Mouse (Mus musculus): ENCODE results near the gene Sgo2a. TPM values are rescaled to one million over a fixed set of nuclear protein-coding genes. Genes with fewer than 3 reads are reported as not detected.

Gene Sgo2a
- polyA plus RNA-seq, 2 experiments, result 6.6 to 9.5 TPM

- no peaks in the 10 kb centered on the region for H3K36me3 ChIP-seq (replicated peaks; ENCODE audit: control insufficient read depth, insufficient read depth, low read depth)
- no peak for ATAC-seq (ENCODE audit: insufficient read depth)
- no peaks in the 10 kb centered on the region for H3K27me3 ChIP-seq (ENCODE audit: control insufficient read depth, insufficient read depth, low read length)
- H3K9me3 ChIP-seq (ENCODE audit: control insufficient read depth, low read length), result no peaks in the 10 kb centered on the region
- H3K4me2 ChIP-seq (ENCODE audit: low read depth), result no peak overlapping the region
- H3K4me1 ChIP-seq (replicated peaks; ENCODE audit: control insufficient read depth in 2 of 2, insufficient read depth in 2 of 2, low read length in 1 of 2), result no peaks in the 10 kb centered on the region
- no peak for TF ChIP-seq EP300 (IDR thresholded peaks at IDR 0.05; ENCODE audit: low read depth)
- TF ChIP-seq CTCF (IDR thresholded peaks at IDR 0.05; ENCODE audit: low read depth), result no peak
- H3K4me3 ChIP-seq (ENCODE audit: insufficient read depth in 1 of 2, low read depth in 2 of 2, low read length in 2 of 2), result no peak overlapping the region
- no peak overlapping the region for H3K9ac ChIP-seq (replicated peaks)
- H3K27ac ChIP-seq, result no peak overlapping the region
- 55% methylated on average over 3 of the region's 3 CpGs for WGBS (ENCODE audit: insufficient replicate concordance)
- no peak for DNase-seq (ENCODE audit: low read depth in 3 of 3, low spot score in 3 of 3)
Observed at GRCm38 (mm10) chr1:58046721-58047290, 51.0 kb downstream of the Sgo2a start.

- Histone ChIP-seq H3K27ac (no peak overlapping the region), H3K4me1 (replicated peaks; ENCODE audit: control insufficient read depth in 2 of 2, insufficient read depth in 2 of 2, low read length in 1 of 2) (no peaks in the 10 kb centered on the region), H3K4me2 (ENCODE audit: low read depth) (no peak overlapping the region), H3K9ac (replicated peaks) (no peak overlapping the region), H3K9me3 (ENCODE audit: control insufficient read depth, low read length) (no peaks in the 10 kb centered on the region), H3K4me3 (ENCODE audit: insufficient read depth in 1 of 2, low read depth in 2 of 2, low read length in 2 of 2) (no peak overlapping the region), H3K36me3 (replicated peaks; ENCODE audit: control insufficient read depth, insufficient read depth, low read depth) (no peaks in the 10 kb centered on the region), H3K27me3 (ENCODE audit: control insufficient read depth, insufficient read depth, low read length) (no peaks in the 10 kb centered on the region)
- ATAC-seq (ENCODE audit: insufficient read depth) (no peak), DNase-seq (ENCODE audit: low read depth in 3 of 3, low spot score in 3 of 3) (no peak)
- 68% methylated on average over 5 of the region's 5 CpGs for WGBS (ENCODE audit: insufficient replicate concordance)
- no peak for TF ChIP-seq CTCF (IDR thresholded peaks at IDR 0.05; ENCODE audit: low read depth)
- no peak for TF ChIP-seq EP300 (IDR thresholded peaks at IDR 0.05; ENCODE audit: low read depth)
Observed at GRCm38 (mm10) chr1:58049126-58049525, 53.4 kb downstream of the Sgo2a start.

GRCm38 (mm10) chr1:58055598-58055997 is 59.8 kb downstream of the Sgo2a start:
- no peaks in the 10 kb centered on the region for H3K27me3 ChIP-seq (ENCODE audit: control insufficient read depth, insufficient read depth, low read length)
- ATAC-seq (ENCODE audit: insufficient read depth) (no peak), DNase-seq (ENCODE audit: low read depth in 3 of 3, low spot score in 3 of 3) (no peak)
- no peak overlapping the region for H3K9ac ChIP-seq (replicated peaks)
- TF ChIP-seq CTCF (IDR thresholded peaks at IDR 0.05; ENCODE audit: low read depth) (no peak), EP300 (IDR thresholded peaks at IDR 0.05; ENCODE audit: low read depth) (no peak)
- no peak overlapping the region for H3K4me2 ChIP-seq (ENCODE audit: low read depth)
- no peaks in the 10 kb centered on the region for H3K36me3 ChIP-seq (replicated peaks; ENCODE audit: control insufficient read depth, insufficient read depth, low read depth)
- WGBS (ENCODE audit: insufficient replicate concordance), result 76% methylated on average over 11 of the region's 11 CpGs
- H3K4me3 ChIP-seq (ENCODE audit: insufficient read depth in 1 of 2, low read depth in 2 of 2, low read length in 2 of 2), result no peak overlapping the region
- 0 out of 4 replicates have a peak, but pooled peaks cover 0 to 2% of the 10 kb centered on the region in 2 experiments for H3K4me1 ChIP-seq (replicated peaks; ENCODE audit: control insufficient read depth in 2 of 2, insufficient read depth in 2 of 2, low read length in 1 of 2)
- H3K9me3 ChIP-seq (ENCODE audit: control insufficient read depth, low read length), result no peaks in the 10 kb centered on the region
- no peak overlapping the region for H3K27ac ChIP-seq

DNA sequence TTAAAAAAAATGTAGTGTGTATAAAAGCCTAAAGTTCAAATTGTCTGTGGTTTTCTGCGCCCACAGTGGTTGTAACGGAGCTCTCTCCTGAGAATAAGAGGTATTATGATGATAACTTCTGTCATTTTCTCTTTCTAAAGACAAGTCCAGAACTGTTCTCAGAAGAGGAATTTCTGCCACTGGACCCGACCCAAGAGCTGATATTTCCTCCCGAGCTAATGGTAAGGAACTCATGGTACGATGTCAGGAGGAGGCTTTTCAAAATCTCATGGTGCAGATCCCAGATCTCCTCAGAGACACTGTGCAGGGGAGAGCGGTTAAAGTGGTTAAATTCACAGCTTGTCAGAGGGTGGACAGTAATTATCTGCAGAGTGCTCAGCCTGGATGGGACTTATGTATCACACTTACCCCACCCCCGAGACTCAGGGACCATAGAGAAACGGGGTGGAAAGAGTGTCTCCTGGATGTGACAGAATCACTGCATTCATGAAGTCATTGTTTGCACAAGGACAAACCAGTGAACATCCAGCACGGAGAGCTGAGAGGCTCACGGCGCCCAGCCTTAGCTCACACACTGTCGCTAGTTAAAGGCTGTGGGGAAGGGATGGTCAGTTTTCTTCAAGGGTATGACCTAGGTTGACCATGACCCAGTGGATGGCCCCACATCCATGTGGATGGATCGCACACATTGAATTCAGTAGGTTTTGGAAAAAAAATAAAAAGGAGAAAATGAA is 60.5 kb downstream of the Sgo2a start:
- no peak overlapping the region for H3K4me3 ChIP-seq (ENCODE audit: insufficient read depth in 1 of 2, low read depth in 2 of 2, low read length in 2 of 2)
- H3K27me3 ChIP-seq (ENCODE audit: control insufficient read depth, insufficient read depth, low read length), result no peaks in the 10 kb centered on the region
- DNase-seq (ENCODE audit: low read depth in 3 of 3, low spot score in 3 of 3), result no peak
- no peaks in the 10 kb centered on the region for H3K9me3 ChIP-seq (ENCODE audit: control insufficient read depth, low read length)
- H3K4me1 ChIP-seq (replicated peaks; ENCODE audit: control insufficient read depth in 2 of 2, insufficient read depth in 2 of 2, low read length in 1 of 2), result 0 out of 4 replicates have a peak, but pooled peaks cover 0 to 2% of the 10 kb centered on the region in 2 experiments
- no peak overlapping the region for H3K4me2 ChIP-seq (ENCODE audit: low read depth)
- no peak for ATAC-seq (ENCODE audit: insufficient read depth)
- H3K9ac ChIP-seq (replicated peaks), result no peak overlapping the region
- no peaks in the 10 kb centered on the region for H3K36me3 ChIP-seq (replicated peaks; ENCODE audit: control insufficient read depth, insufficient read depth, low read depth)
- TF ChIP-seq EP300 (IDR thresholded peaks at IDR 0.05; ENCODE audit: low read depth) (no peak), CTCF (IDR thresholded peaks at IDR 0.05; ENCODE audit: low read depth) (no peak)
- no peak overlapping the region for H3K27ac ChIP-seq
- WGBS (ENCODE audit: insufficient replicate concordance), result 58% methylated on average over 13 of the region's 13 CpGs

GRCm38 (mm10) chr1:58056939-58057338 is 61.2 kb downstream of the Sgo2a start:
- H3K27ac ChIP-seq, result no peak overlapping the region
- no peak overlapping the region for H3K4me2 ChIP-seq (ENCODE audit: low read depth)
- ATAC-seq (ENCODE audit: insufficient read depth), result no peak
- no peak for DNase-seq (ENCODE audit: low read depth in 3 of 3, low spot score in 3 of 3)
- WGBS (ENCODE audit: insufficient replicate concordance), result 65% methylated on average over 11 of the region's 11 CpGs
- no peaks in the 10 kb centered on the region for H3K9me3 ChIP-seq (ENCODE audit: control insufficient read depth, low read length)
- H3K4me3 ChIP-seq (ENCODE audit: insufficient read depth in 1 of 2, low read depth in 2 of 2, low read length in 2 of 2), result no peak overlapping the region
- 0 out of 4 replicates have a peak, but pooled peaks cover 0 to 2% of the 10 kb centered on the region in 2 experiments for H3K4me1 ChIP-seq (replicated peaks; ENCODE audit: control insufficient read depth in 2 of 2, insufficient read depth in 2 of 2, low read length in 1 of 2)
- no peak overlapping the region for H3K9ac ChIP-seq (replicated peaks)
- no peaks in the 10 kb centered on the region for H3K27me3 ChIP-seq (ENCODE audit: control insufficient read depth, insufficient read depth, low read length)
- no peaks in the 10 kb centered on the region for H3K36me3 ChIP-seq (replicated peaks; ENCODE audit: control insufficient read depth, insufficient read depth, low read depth)
- TF ChIP-seq EP300 (IDR thresholded peaks at IDR 0.05; ENCODE audit: low read depth) (no peak), CTCF (IDR thresholded peaks at IDR 0.05; ENCODE audit: low read depth) (no peak)
